Mouse (Mus musculus) CD8-positive naive resting alpha-beta T cell, adult 2 months (primary cell): ENCODE measurements around the gene Lrp3.

Experiments used
- DNase-seq, 2 experiments: peaks; one replicate each; pipeline ENCODE4 v3.0.0; 2022; ENCODE audit warnings: low read depth in 2 of 2, low spot score in 2 of 2

The Lrp3 gene

DNA sequence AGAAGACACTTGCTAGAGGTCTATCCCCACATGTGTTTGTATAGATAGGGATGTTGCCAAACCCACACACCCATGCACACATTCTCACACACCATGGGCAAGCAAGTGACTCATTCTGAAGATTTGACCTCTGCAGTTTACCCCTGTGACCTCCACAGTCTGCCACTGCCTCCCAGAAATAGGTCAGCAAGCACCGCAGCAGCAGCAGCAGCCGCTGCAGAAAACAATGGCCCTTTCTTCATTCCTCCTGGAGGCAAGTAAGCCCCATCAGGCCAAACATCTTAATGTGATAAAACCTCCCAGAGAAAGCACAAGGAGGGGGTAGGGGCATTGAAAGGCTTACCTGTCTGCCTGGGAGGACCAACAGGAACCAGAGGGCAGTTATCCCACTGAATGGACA, 24.0 kb downstream of the Lrp3 start:
- DNase-seq, result no peak

DNA sequence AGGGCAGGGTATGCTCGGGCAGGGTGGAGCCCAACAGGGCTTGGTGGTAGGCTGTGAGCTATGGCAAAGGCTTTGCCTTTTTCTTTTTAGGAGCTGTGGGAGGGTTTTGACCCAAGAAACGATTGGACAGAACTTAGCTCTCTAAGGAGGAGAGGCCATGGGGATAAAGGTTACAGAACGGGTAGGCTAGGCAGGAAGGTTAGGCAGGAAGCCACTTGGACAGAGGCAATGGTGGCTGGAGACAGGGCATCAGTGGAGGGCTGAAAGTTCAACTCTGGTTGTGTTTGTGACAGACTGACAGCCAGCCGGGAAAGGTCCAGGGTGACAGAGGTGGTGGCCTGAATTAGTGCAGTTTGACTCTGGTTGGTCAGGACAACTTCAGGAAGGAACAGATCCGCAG, 25.6 kb downstream of the Lrp3 start:
- no peak for DNase-seq

DNA sequence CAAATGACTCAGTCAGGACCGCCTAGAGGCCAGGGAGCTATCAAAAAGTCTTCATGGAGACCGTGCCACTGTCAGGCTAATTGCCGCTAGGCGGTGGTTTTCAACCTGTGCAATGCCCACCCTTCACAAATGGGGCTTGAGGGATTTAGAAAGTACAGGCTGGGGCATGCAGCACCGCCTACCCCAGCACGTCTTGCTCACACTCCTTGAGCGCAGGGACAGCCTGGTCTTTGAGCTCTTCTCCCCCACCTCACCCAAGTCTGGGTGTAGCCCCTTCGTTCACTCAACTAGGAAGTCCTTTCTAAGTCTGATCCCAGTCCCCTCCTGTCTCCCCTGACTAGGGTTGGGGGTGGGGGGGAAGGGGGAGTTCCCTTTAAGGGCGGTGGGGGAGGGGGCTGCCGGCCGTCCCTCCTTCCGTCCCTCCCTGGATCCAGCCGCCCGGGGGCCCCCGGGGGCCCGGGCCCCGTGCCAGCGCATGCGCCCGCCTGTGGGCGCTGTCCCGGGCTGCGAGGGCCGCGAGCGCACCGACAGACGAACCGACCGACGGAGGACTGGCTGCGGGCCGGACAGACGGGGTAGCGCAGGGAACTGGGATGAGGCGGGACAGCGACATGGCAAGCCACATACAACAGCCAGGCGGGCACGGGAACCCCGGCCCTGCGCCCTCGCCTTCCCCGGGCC, 29.3 kb downstream of the Lrp3 start, which contains the start of gene Slc7a10:
Gene Slc7a10, plus strand, starts transcription at position 497 of the 681 bp plus-strand sequence.
- no peak for DNase-seq

DNA sequence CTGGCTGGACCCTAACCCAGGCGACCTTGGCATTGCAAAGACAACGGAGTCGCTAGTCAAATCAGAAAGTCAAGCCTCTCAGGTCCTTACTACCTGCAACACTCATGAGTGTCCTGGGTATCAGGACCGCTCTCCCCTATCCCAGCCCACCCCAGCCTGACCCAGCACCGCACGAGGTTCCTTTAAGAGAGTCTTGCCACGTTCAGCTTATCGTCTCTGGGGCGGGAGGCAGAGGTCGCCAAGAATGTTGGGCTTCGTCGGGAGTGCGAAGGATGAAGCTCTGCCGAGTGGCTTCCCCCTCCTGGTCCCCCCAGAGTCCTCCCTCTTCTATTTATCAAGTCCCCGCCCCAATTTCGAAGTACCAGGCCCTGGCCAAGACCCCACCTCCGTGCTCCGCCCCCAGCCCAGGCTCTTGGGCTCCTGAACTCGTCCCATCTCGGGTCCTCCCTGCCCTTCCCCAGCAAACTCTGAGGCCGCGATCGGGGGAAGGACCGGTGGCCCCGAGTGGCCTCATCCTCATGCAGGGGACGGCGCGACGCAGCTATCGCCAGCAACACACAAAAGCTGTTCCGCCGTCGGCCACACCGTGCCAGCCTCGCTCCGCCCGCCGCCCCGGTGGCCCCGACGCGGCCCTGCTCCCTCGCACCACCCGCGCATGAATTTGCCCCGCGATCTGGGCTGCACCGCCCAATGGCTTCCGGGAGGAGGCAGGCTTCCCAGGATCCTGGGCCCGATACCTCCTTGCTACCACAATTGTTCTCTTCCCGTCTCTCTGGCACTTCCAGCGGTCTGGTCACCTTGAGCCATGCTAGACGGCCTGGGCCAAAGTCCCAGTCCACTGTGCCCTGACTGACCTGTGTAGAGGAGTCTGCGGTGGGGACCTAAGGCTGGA, 30.2 kb downstream of the Lrp3 start:
- no peak for DNase-seq

DNA sequence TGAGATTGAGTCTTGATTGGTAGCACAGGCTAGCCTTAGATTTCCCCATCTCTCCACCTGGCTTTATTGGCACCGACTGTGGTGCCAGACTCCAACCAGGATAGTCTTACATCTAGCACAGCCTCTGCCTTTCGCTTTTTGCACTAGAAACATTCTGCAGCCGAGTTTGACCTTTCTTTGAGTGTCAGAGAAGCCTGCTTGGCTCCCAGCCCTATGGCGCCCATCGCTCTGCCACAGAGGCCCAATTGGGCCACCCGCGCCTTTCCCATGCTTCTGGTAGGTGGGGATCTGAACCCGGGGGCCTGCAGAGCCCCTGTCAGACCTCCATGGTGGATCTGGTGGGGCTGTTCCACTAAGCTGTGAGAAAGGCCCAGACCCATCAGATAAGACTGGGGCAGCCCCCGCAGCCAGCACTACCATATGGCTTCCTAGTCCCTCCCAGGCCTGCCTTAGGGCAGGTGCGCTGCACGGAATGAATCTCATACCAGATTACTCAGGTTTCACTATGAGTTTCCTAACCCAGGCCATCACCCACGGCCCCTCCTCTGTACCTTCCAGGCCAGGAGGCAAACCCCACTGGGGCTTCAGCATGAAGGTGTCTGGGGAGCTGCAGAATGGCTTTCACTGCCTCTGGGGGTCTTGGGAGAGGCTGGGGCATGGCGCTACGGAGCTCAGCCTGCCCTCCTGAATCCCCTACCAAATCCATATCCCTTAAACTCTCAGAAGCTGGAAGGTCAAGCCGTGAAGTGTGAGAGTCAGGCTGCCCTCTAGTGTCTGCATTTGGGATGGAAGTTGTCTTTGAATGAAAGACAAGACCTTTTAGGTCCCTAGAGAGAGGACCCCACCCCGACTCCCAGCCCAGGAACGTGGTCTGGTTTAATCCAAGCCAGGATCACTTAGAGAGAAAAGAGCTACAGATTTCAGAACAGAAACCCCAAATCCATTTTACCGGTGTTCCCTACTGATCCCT, 38.6 kb downstream of the Lrp3 start:
- DNase-seq, result no peak

DNA sequence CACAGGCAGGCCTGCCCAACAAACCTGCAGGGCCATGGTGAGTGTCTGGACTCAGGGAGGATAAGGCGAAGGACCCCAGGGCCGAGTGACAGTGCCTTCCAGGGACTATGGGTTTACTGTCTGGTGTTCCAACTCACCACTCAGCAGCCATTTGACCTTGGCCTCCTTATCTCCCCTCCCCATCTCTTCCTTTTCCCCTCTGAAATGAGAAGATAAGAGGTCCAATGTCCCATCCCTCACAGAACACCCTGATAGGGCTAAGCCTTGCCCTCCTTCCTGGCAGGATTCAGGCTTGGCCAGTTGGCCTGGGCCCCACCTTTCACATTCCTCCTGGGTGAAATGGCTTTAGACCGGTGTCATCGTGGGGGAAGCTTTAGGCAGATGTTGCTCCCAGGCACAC, 39.8 kb downstream of the Lrp3 start:
- no peak for DNase-seq

DNA sequence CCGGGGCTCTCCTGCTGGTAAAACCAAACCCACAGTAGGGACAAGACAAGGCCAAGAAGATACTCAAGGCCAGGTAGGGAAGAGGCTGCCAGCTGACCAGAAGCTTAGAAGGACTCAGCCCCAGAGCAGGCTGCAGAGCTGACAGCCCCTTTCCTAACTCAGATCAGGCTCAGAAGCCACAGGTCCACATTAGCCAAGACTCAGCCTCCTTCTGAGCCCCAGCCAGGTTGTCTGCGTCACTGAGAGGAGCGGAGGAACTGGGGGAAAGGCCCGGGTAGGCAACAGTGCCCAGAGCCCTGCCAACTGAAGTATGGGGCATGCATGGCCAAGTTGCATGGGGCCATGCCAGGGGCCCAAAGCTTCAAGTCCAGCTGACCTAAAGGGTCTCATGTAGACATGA, 42.8 kb downstream of the Lrp3 start:
- DNase-seq, result no peak

DNA sequence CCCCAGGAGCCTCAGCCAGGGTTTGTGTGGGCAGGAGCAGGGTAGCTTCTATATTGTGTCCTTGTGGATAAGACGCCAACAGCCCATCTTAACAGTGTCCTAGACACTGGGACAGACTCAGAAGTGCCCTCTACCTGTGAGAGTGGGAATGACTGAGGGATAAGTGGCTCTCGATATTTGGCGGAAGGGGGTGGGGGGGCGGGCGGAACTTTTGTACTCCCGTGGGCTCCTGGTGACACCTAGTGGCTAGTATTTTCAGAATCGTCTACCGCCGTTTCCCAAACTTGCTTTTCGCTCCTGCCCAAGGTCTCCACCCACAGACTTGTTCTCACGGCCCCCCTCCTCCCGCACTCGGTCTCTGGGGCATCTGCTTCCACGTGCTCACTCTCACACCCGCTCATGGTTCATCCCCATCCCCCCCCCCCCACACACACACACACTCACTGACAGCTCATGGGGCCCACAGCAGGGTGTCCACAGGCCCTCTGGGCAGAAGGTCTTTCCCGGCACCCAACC, 43.4 kb downstream of the Lrp3 start:
- peak in 1 of 2 experiments; percentile 15 for DNase-seq

DNA sequence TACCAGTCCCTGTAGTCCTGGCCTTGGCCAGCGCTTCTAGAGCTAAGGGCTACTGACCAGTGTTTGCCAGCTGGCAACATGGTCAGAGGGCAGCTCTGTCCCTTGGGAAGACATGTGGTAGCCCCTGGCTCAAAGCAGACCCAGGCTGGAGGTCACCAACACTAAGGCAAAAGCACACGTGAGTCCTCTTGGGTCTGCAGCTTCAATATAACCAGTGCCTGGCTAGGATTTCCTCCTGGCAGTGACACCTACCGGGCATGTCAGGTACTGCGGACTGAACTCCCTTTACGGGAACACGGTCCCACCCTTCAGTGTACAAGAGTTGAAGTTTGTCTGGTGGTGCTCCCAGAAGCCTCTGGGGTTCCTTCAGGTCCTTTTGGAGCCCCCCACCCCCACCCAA, 46.0 kb downstream of the Lrp3 start:
- peak; percentile 55 to 73 for DNase-seq

DNA sequence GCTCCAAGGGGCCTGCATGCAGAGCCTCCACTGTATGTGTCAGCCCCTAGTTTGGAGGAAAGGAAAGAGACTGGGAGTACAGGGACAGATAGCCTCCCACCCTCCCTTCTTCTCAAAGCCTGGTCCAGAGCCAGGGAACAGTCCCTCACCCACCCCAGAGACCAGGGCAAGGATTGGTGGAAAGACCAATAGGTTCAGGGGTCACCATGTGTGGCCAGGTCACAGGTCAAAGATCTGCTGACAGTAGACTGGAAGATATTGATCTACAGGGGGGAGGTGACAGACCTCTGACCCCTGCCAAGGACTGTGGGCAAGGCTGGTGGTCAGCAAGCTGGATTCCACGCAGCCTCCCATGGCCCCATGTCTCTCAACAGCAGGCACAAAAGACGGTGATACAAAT, 47.4 kb downstream of the Lrp3 start:
- DNase-seq, result no peak

DNA sequence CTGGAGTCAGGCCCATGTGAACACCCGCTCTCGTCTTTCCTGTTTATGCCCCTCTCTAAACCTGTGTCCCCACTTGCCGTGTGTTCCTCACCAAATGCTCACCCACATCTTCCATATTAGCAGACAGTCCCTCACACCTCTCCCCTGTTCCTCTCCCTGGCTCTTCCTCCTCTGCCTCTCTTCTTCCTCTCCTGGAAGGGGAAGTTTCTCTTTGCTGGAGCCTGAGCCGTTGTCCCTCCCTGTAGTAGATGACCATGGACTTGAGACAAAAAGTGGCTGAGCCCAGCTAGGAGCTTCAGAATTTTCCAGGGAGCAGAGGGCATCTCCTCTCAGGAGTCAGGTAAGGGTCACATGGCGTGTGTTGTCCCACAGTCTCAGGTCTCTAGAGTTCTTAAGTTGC, 48.3 kb downstream of the Lrp3 start:
- no peak for DNase-seq

DNA sequence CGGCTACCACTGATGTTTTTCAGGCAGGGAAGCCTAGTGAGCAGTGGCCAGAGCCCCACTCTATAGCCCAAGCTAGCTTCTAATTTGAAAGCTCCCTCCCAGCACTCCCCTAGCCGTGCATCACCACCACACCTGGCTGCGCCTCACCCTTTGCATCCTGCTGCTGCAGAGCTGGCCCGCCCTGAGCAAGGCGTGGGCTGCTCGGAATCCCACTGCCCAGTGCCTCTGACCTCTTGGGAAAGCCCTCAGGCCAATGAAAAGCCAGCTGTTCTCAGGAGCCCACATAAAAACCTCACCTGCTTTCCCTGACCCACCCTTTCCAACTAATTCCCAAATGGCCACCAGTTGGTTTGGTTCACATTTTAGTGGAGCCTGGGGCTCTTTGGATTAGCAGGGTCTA, 51.2 kb downstream of the Lrp3 start:
- DNase-seq, result no peak

DNA sequence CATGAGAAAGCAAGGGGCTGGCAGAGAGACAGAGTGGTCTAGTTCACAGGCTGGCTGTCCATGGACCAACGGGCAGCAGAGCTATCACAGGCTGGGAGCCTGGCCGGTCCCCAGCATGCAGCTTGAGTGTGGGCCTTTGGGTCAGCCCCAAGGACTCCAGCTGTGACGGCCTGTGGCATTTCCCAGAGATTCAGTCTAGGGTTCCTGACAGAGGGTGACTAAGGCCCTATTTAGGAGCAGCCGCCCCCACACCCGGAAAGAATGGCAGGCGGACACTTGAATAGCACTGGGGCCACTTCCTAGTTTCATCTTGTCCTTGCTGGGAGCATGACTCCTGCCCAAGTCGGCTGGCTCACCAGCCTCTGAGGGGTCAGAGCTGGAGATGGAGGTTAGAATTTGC, 51.7 kb downstream of the Lrp3 start:
- DNase-seq, result no peak

DNA sequence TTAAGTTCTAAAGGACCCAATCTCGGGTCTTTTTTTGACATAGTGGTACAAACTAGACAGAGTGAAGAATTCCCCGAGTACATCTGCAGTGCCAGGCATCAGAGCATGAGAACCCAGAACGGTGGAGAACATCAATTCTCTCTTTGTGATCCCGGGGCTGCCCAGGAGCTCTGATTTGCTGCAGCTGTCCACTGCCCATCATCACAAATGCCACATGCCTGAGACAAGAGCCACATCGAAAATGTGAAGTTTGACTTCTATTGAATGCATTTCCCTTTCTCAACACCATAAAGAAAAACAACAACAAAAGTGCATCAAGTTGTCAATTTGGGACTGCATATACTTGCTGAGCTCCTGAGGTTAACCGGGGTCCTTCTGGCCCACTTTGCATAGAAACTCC, 52.9 kb downstream of the Lrp3 start:
- DNase-seq, result no peak

DNA sequence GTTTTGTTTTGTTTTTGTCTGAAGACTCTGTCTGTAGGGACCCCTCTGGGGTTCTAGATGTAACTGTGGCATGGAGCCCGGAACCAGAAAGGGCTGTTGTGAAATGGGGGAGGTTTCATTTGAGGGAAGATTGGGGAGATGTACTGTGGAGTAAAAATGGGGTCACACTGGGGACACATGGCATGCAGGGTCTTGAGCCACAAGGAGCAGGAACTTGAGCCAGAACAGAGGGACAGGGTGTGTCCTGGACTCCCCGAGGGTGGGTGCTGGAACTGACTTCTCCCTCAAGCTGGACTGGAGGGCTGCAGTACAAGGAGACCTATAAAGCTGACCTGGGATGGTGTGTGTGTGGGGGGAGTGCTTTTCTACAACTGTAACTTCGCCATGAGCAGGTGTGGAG, 57.8 kb downstream of the Lrp3 start:
- no peak for DNase-seq

DNA sequence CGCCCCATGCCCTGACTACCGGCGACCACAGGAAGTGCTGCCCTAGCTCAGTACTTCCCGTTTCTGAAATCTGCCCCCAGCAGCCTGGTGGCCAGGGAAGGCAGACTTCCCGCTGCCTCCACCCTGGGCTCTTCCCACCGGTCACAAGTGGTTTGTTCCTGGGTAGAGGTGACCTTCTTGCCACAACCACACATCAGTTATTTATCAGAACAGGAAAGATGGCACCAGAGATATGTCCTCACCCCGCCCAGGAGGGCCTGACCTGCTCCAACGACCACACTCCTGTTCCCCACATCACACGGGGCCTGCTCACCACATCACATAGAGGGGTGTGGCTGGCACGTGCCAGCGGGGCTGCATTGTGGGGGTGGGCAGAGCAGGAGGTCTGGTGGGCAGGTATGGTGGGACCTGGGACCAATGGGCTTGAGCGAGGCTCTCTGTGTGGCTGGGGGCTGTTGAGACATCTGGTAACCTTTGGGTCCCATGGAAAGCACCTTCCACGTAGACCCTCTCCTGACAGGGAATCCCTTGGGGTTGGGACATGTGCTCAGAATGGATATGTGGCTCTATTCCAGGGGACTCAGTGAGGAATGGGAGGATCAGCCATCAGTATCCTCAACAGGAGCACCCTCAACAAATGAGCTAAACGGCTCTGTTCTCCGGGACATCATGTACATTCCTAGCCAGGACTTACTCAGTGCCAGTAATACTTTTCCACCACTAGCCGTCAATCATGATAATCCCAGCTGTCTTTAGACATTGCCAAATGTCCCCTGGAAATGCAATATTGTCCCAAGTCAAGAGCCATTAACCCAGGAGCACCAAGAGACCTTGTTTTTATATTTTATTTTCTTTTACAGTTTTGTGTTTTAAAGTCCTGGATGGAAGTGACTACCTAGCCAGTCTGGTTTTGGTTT, 58.5 kb downstream of the Lrp3 start:
- no peak for DNase-seq

DNA sequence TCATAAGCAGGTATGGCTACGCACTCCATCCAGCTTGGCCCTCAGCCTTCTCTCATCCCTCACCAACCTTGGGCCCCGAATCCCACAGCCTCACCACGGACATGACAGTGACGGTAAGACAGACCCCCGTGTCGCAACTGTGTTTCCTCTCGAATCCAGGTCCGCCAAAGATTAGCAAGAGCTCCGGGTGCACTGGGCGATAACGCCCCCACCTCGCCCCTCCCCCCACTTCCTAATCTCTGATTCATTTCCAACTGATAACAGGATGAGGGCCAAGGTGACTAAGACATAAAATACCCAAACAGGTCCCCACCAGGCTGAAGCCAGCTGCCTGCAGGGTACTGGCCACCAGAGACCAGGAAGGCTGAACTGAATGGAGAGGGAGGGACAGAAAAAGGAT, 60.8 kb downstream of the Lrp3 start:
- no peak for DNase-seq

DNA sequence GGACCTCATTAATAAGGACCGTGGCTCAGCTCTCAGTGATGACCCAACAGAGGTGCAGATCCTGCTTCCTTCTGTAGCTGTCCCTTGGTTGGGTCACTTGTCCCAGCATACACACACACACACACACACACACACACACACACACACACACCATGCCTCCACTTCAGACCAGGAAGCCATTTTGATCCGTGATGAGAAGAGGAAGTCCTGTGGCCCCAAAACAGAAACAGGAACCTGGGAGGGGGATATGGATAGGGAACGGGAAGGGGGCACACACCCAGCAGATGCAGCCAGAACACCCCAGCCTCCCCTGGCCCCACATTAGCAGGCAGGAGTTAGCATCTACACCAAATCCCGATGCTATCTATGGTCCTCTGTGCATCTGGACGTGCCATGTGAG, 64.4 kb downstream of the Lrp3 start:
- no peak for DNase-seq
